ENCODE assay signal across 14 mouse cellular contexts in genomic region chr11:84430336-84430735, GRCm38 (mm10).
A peak's percentile ranks its signal among the peaks of the same experiment; 100 is the strongest.
DNase-seq lines count a peak whose midpoint lies in the region; ATAC-seq and TF ChIP-seq lines count a peak whose summit lies in the region.
"Had no signal": no experiment of that assay in that cellular context is flagged by ENCODE, and none has a peak within 500 bp of the region (broad histone marks: within the 10 kb centered on the region; RNA-seq: fewer than 3 reads in every experiment).

No protein-coding gene starts in this region.

- no peak overlapping the region for H3K9ac ChIP-seq in kidney, embryonic 15.5 days
- H3K9ac ChIP-seq in midbrain, embryonic 12.5 days (replicated peaks): no peak overlapping the region
- H3K9ac ChIP-seq in midbrain, embryonic 11.5 days (ENCODE audit: low read length): no peak overlapping the region
- H3K9ac ChIP-seq: embryonic facial prominence, embryonic 12.5 days; forebrain, embryonic 15.5 days; heart, embryonic 15.5 days; hindbrain, embryonic 12.5 days had no signal

- H3K4me3 ChIP-seq in kidney, adult 2 months (ENCODE audit: insufficient read depth, low read depth, low read length): no peak overlapping the region
- no peak overlapping the region for H3K4me3 ChIP-seq in kidney, embryonic 15.5 days (replicated peaks)
- no peak overlapping the region for H3K4me3 ChIP-seq in midbrain, embryonic 12.5 days
- no peak overlapping the region for H3K4me3 ChIP-seq in midbrain, embryonic 11.5 days (ENCODE audit: low read depth, low read length)
- H3K4me3 ChIP-seq: embryonic facial prominence, embryonic 12.5 days; forebrain, embryonic 15.5 days; heart, adult 2 months; heart, embryonic 15.5 days; hindbrain, embryonic 12.5 days had no signal

- H3K4me1 ChIP-seq in kidney, adult 2 months (ENCODE audit: control insufficient read depth, insufficient read depth, low read length): peaks cover 16% of the 10 kb centered on the region; the same call in 1 of the 2 replicates
- H3K4me1 ChIP-seq in kidney, embryonic 15.5 days: peaks cover 16% of the 10 kb centered on the region
- peaks cover 22% of the 10 kb centered on the region for H3K4me1 ChIP-seq in midbrain, embryonic 12.5 days
- H3K4me1 ChIP-seq in midbrain, embryonic 11.5 days (ENCODE audit: control insufficient read depth, insufficient read depth, low read length): peaks cover 11% of the 10 kb centered on the region
- H3K4me1 ChIP-seq: forebrain, embryonic 15.5 days; heart, embryonic 15.5 days had no signal

- no peak overlapping the region for H3K4me2 ChIP-seq in kidney, embryonic 15.5 days
- H3K4me2 ChIP-seq in midbrain, embryonic 12.5 days (replicated peaks): no peak overlapping the region
- no peak overlapping the region for H3K4me2 ChIP-seq in midbrain, embryonic 11.5 days
- H3K4me2 ChIP-seq: embryonic facial prominence, embryonic 12.5 days; forebrain, embryonic 15.5 days; heart, embryonic 11.5 days; heart, embryonic 15.5 days; hindbrain, embryonic 12.5 days had no signal

- no peak for ATAC-seq in kidney, embryonic 15.5 days (replicated peaks; ENCODE audit: low FRiP score)
- no peak for ATAC-seq in midbrain, embryonic 12.5 days (ENCODE audit: low FRiP score, low read depth)
- no peak for ATAC-seq in midbrain, embryonic 11.5 days (ENCODE audit: low FRiP score)
- ATAC-seq: Patski had no signal

- DNase-seq in heart, adult 11 months: peak; percentile 64
- no peak for DNase-seq in heart, postnatal 25 days (ENCODE audit: low spot score)
- DNase-seq in kidney, adult 2 months: peak; percentile 65
- no peak for DNase-seq in midbrain, embryonic 11.5 days (ENCODE audit: low spot score, missing footprints)
- peak; percentile 29 for DNase-seq in 416B (ENCODE audit: low read depth)

- 51% methylated on average over 4 of the region's 4 CpGs for WGBS in kidney, adult 2 months
- WGBS in kidney, embryonic 15.5 days: 63% methylated on average over 4 of the region's 4 CpGs
- WGBS in midbrain, embryonic 12.5 days: 84% methylated on average over 4 of the region's 4 CpGs
- 90% methylated on average over 4 of the region's 4 CpGs for WGBS in midbrain, embryonic 11.5 days

- no peak for TF ChIP-seq CTCF in kidney, adult 2 months (conservative IDR thresholded peaks at IDR 0.05; ENCODE audit: insufficient read depth, insufficient read length, low read depth, low read length)

- H3K27me3 ChIP-seq in kidney, adult 2 months (replicated peaks; ENCODE audit: control insufficient read depth, insufficient read depth, low read length): no peaks in the 10 kb centered on the region
- no peaks in the 10 kb centered on the region for H3K27me3 ChIP-seq in kidney, embryonic 15.5 days
- no peaks in the 10 kb centered on the region for H3K27me3 ChIP-seq in midbrain, embryonic 12.5 days
- H3K27me3 ChIP-seq in midbrain, embryonic 11.5 days (ENCODE audit: control insufficient read depth, insufficient read depth, low read length): no peaks in the 10 kb centered on the region
- H3K27me3 ChIP-seq: embryonic facial prominence, embryonic 12.5 days; forebrain, embryonic 15.5 days; heart, embryonic 15.5 days; hindbrain, embryonic 12.5 days; Patski had no signal

- H3K36me3 ChIP-seq in kidney, adult 2 months (ENCODE audit: control insufficient read depth, insufficient read depth, low read length): no peaks in the 10 kb centered on the region
- H3K36me3 ChIP-seq in kidney, embryonic 15.5 days: peaks cover 11% of the 10 kb centered on the region; the same call in 1 of the 2 replicates
- no peaks in the 10 kb centered on the region for H3K36me3 ChIP-seq in midbrain, embryonic 12.5 days
- H3K36me3 ChIP-seq in midbrain, embryonic 11.5 days (ENCODE audit: control insufficient read depth, insufficient read depth, low read length): no peaks in the 10 kb centered on the region
- H3K36me3 ChIP-seq: embryonic facial prominence, embryonic 12.5 days; forebrain, embryonic 15.5 days; heart, embryonic 15.5 days; hindbrain, embryonic 12.5 days had no signal

- intact Hi-C loops in heart, postnatal 25 days (cut with DNase I): no loop called here

- 0 out of 2 replicates have a peak overlapping the region, but pooled peaks have one; percentile 1 for H3K27ac ChIP-seq in kidney, adult 2 months (ENCODE audit: insufficient read depth, low read depth, low read length)
- H3K27ac ChIP-seq in kidney, embryonic 15.5 days: no peak overlapping the region
- H3K27ac ChIP-seq in midbrain, embryonic 12.5 days (replicated peaks): 0 out of 2 replicates have a peak overlapping the region, but pooled peaks have one; percentile 15
- no peak overlapping the region for H3K27ac ChIP-seq in midbrain, embryonic 11.5 days (ENCODE audit: low read depth, low read length)
- H3K27ac ChIP-seq: embryonic facial prominence, embryonic 12.5 days; forebrain, embryonic 15.5 days; heart, adult 2 months; heart, embryonic 15.5 days; hindbrain, embryonic 12.5 days had no signal

- no peak for TF ChIP-seq POLR2A in kidney, adult 2 months (IDR thresholded peaks at IDR 0.05; ENCODE audit: low read depth, low read length)

- no peaks in the 10 kb centered on the region for H3K9me3 ChIP-seq in kidney, embryonic 15.5 days (replicated peaks)
- H3K9me3 ChIP-seq in midbrain, embryonic 12.5 days: no peaks in the 10 kb centered on the region
- H3K9me3 ChIP-seq in midbrain, embryonic 11.5 days (ENCODE audit: control insufficient read depth, low read length): no peaks in the 10 kb centered on the region
- H3K9me3 ChIP-seq: embryonic facial prominence, embryonic 12.5 days; forebrain, embryonic 15.5 days; heart, embryonic 15.5 days; hindbrain, embryonic 12.5 days had no signal

Comparison
In these comparisons a context has a peak if more than half of its experiments do, and no peak if none do; other contexts are left out.
1. DNase-seq: peak in heart, adult 11 months (single experiment), kidney, adult 2 months (single experiment) and 416B (single experiment); none in heart, postnatal 25 days (single experiment) and midbrain, embryonic 11.5 days (single experiment).
2. H3K27ac ChIP-seq: peak in kidney, adult 2 months (single experiment) and midbrain, embryonic 12.5 days (single experiment); none in kidney, embryonic 15.5 days (single experiment) and midbrain, embryonic 11.5 days (single experiment).